Mouse (Mus musculus) MEL (cell line): ENCODE measurements around the gene Cfap77. TPM values are rescaled to one million over a fixed set of nuclear protein-coding genes. Genes with fewer than 3 reads are reported as not detected.
"Not testable (repeated sequence)": the region's sequence is repeated elsewhere in the genome, so short reads cannot be mapped to it uniquely, and the experiment has no call there.

ENCODE experiments used
- DNase-seq: peaks from one replicate; pipeline ENCODE4 v3.0.0; 2011; ENCODE audit warnings: low read depth, low spot score
- H3K27ac ChIP-seq: 2 replicates; pipeline ENCODE4 v1.5.1; 2012; ENCODE audit warnings: low read depth, mild to moderate bottlenecking, control low read depth, low read length, moderate library complexity; ENCODE audit not compliant: control insufficient read depth
- H3K27me3 ChIP-seq, 2 experiments: fragments of 150-350 bp in 1 of 2; sonication (generic) in 1 of 2; 2 replicates each; pipeline ENCODE4 v1.6.1; 2012; ENCODE audit warnings: low read length in 2 of 2, mild to moderate bottlenecking in 2 of 2, improper control_type of control experiment in 1 of 2, moderate library complexity in 1 of 2; ENCODE audit not compliant: insufficient read depth in 2 of 2, control insufficient read depth in 1 of 2
- H3K36me3 ChIP-seq, 2 experiments: 2 replicates each; pipeline ENCODE4 v1.6.1; 2012 to 2014; ENCODE audit warnings: low read length in 2 of 2, improper control_type of control experiment in 1 of 2, inconsistent platforms in 1 of 2, mild to moderate bottlenecking in 1 of 2; ENCODE audit not compliant: insufficient read depth in 2 of 2, control insufficient read depth in 1 of 2
- H3K4me1 ChIP-seq, 2 experiments: fragments of 150-350 bp in 1 of 2; sonication (generic) in 1 of 2; 2 replicates each; pipeline ENCODE4 v1.6.1; 2012; ENCODE audit warnings: low read length in 2 of 2, improper control_type of control experiment in 1 of 2, mild to moderate bottlenecking in 1 of 2; ENCODE audit not compliant: insufficient read depth in 2 of 2, control insufficient read depth in 1 of 2
- H3K4me3 ChIP-seq, 2 experiments: fragments of 150-350 bp in 1 of 2; sonication (generic) in 1 of 2; 2 replicates each; pipeline ENCODE4 v1.5.1; 2012; ENCODE audit warnings: low read depth in 2 of 2, low read length in 2 of 2, mild to moderate bottlenecking in 2 of 2, moderate library complexity in 2 of 2, control low read depth in 1 of 2, improper control_type of control experiment in 1 of 2; ENCODE audit not compliant: control insufficient read depth in 1 of 2, insufficient read depth in 1 of 2
- H3K79me2 ChIP-seq: 2 replicates; pipeline ENCODE4 v1.6.1; 2012; ENCODE audit warnings: mild to moderate bottlenecking, low read length, moderate library complexity; ENCODE audit not compliant: control insufficient read depth, poor library complexity, insufficient read depth
- H3K9ac ChIP-seq: 2 replicates; pipeline ENCODE4 v1.6.1; 2012; ENCODE audit warnings: low read depth, mild to moderate bottlenecking, control low read depth, low read length, moderate library complexity; ENCODE audit not compliant: control insufficient read depth, poor library complexity, severe bottlenecking
- H3K9me3 ChIP-seq: fragments of 150-350 bp; sonication (generic); replicated peaks from 2 replicates; pipeline ENCODE4 v1.6.1; 2012; ENCODE audit warnings: mild to moderate bottlenecking, low read length, improper control_type of control experiment, moderate library complexity; ENCODE audit not compliant: insufficient read depth
- BHLHE40 ChIP-seq: IDR thresholded peaks from 2 replicates; pipeline ENCODE4 v1.6.1; 2012; ENCODE audit warnings: low read depth, mild to moderate bottlenecking, inconsistent platforms, low read length, improper control_type of control experiment, borderline replicate concordance
- CHD1 ChIP-seq: IDR thresholded peaks from 2 replicates; pipeline ENCODE4 v1.6.1; 2012; ENCODE audit warnings: low read depth, mild to moderate bottlenecking, inconsistent platforms, low read length, improper control_type of control experiment
- CHD2 ChIP-seq: IDR thresholded peaks from 2 replicates; pipeline ENCODE4 v1.6.1; 2011; ENCODE audit warnings: low read length, improper control_type of control experiment
- E2F4 ChIP-seq: IDR thresholded peaks from 2 replicates; pipeline ENCODE4 v1.6.1; 2011; ENCODE audit warnings: low read depth, low read length, improper control_type of control experiment, borderline replicate concordance
- EP300 ChIP-seq, 2 experiments: IDR thresholded peaks; 2 replicates each; pipeline ENCODE4 v1.6.1; 2011; ENCODE audit warnings: improper control_type of control experiment in 2 of 2, low read length in 2 of 2, low read depth in 1 of 2, mild to moderate bottlenecking in 1 of 2
- ETS1 ChIP-seq: IDR thresholded peaks from 2 replicates; pipeline ENCODE4 v1.6.1; 2012; ENCODE audit warnings: low read depth, mild to moderate bottlenecking, inconsistent platforms, low read length, improper control_type of control experiment, moderate library complexity
- GABPA ChIP-seq: IDR thresholded peaks from 2 replicates; pipeline ENCODE4 v1.6.1; 2012; ENCODE audit warnings: low read depth, mild to moderate bottlenecking, inconsistent platforms, low read length, improper control_type of control experiment, moderate library complexity
- HCFC1 ChIP-seq: IDR thresholded peaks from 2 replicates; pipeline ENCODE4 v1.6.1; 2012; ENCODE audit warnings: low read depth, mild to moderate bottlenecking, inconsistent platforms, low read length, improper control_type of control experiment, moderate library complexity
- KAT2A ChIP-seq: conservative IDR thresholded peaks from 2 replicates; pipeline ENCODE4 v1.6.1; 2012; ENCODE audit warnings: low read depth, low read length, improper control_type of control experiment, inconsistent platforms
- MAZ ChIP-seq: IDR thresholded peaks from 2 replicates; pipeline ENCODE4 v1.6.1; 2012; ENCODE audit warnings: low read depth, mild to moderate bottlenecking, inconsistent platforms, low read length, improper control_type of control experiment
- MXI1 ChIP-seq: IDR thresholded peaks from 2 replicates; pipeline ENCODE4 v1.6.1; 2011; ENCODE audit warnings: mild to moderate bottlenecking, low read depth, low read length, improper control_type of control experiment
- MYC ChIP-seq: IDR thresholded peaks from 2 replicates; pipeline ENCODE4 v1.6.1; 2011; ENCODE audit warnings: low read depth, mild to moderate bottlenecking, low read length, improper control_type of control experiment, moderate library complexity
- NRF1 ChIP-seq: IDR thresholded peaks from 2 replicates; pipeline ENCODE4 v1.6.1; 2014; ENCODE audit warnings: low read depth, mild to moderate bottlenecking, inconsistent platforms, low read length, improper control_type of control experiment, moderate library complexity; ENCODE audit not compliant: poor library complexity, insufficient read depth, severe bottlenecking
- POLR2A ChIP-seq, 2 experiments: IDR thresholded peaks; 2 replicates each; pipeline ENCODE4 v1.6.1; 2011 to 2012; ENCODE audit warnings: low read length in 2 of 2, mild to moderate bottlenecking in 2 of 2, control low read depth in 1 of 2, improper control_type of control experiment in 1 of 2, low read depth in 1 of 2, moderate library complexity in 1 of 2; ENCODE audit not compliant: control insufficient read depth in 1 of 2, insufficient read depth in 1 of 2, poor library complexity in 1 of 2
- POLR2AphosphoS2 ChIP-seq: IDR thresholded peaks from 2 replicates; pipeline ENCODE4 v1.6.1; 2011; ENCODE audit warnings: low read length, improper control_type of control experiment
- SMC3 ChIP-seq: IDR thresholded peaks from 2 replicates; pipeline ENCODE4 v1.6.1; 2011; ENCODE audit warnings: low read depth, low read length, improper control_type of control experiment
- TAL1 ChIP-seq: IDR thresholded peaks from 2 replicates; pipeline ENCODE4 v1.6.1; 2012; ENCODE audit warnings: mild to moderate bottlenecking, inconsistent platforms, low read length, moderate library complexity, mixed read lengths
- ZC3H11A ChIP-seq: IDR thresholded peaks from 2 replicates; pipeline ENCODE4 v1.6.1; 2012; ENCODE audit warnings: low read depth, mild to moderate bottlenecking, inconsistent platforms, low read length, improper control_type of control experiment
- ZKSCAN1 ChIP-seq: IDR thresholded peaks from 2 replicates; pipeline ENCODE4 v1.6.1; 2012; ENCODE audit warnings: low read depth, mild to moderate bottlenecking, inconsistent platforms, low read length, improper control_type of control experiment, moderate library complexity
- ZMIZ1 ChIP-seq: IDR thresholded peaks from 2 replicates; pipeline ENCODE4 v1.6.1; 2012; ENCODE audit warnings: low read depth, mild to moderate bottlenecking, inconsistent platforms, low read length, improper control_type of control experiment, moderate library complexity
- polyA plus RNA-seq, 2 experiments: library from polyadenylated mRNA; stranded (reverse) in 1 of 2; unstranded in 1 of 2; fragments of >175 nt in 1 of 2; fragments of >200 nt in 1 of 2; gene quantifications; 2 replicates each; pipeline versions ENCODE4 v1.2.1 to v1.2.4; 2012; ENCODE audit warnings: low replicate concordance in 2 of 2, low read depth in 1 of 2; ENCODE audit not compliant: insufficient read length in 2 of 2, insufficient read depth in 1 of 2, missing spikeins in 1 of 2
- total RNA-seq: library from RNA; depleted of rRNA; stranded (reverse); fragments of 300-350 nt; gene quantifications from 2 replicates; pipeline ENCODE4 v1.2.3, GENCODE M21; 2012

Cfap77 gene
- total and polyA plus RNA-seq, 3 experiments: 1.1 to 2.4 TPM; not detected in 1

DNA sequence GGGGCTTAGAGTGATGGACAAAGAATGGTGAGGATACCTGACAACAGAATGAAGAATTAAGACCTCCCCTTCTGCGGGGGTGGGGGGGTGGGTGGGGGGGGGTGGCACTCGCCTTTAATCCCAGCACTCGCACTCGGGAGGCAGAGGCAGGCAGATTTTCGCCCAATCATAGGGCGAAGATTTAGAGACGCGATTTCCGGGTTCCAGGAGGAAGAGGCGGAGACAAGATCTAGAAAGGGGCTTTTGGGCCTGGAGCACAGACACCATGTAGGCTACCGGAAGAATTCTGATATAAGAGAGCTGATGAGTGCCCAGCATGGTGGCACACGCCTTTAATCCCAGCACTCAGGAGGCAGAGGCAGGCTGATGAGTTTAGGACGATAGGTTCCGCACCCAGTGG, 44.8 kb upstream of the Cfap77 start:
- TF ChIP-seq ZC3H11A (no peak), ETS1 (no peak), POLR2A (IDR thresholded peaks at IDR 0.05; ENCODE audit: control insufficient read depth in 1 of 2, insufficient read depth in 1 of 2, low read depth in 1 of 2, low read length in 2 of 2, poor library complexity in 1 of 2) (no peak), ZKSCAN1 (no peak), TAL1 (no peak), EP300 (IDR thresholded peaks at IDR 0.05; ENCODE audit: low read depth in 1 of 2, low read length in 2 of 2) (no peak), E2F4 (no peak), GABPA (no peak), MAZ (no peak), CHD1 (no peak), MXI1 (no peak)
- TF ChIP-seq, all 39 proteins: peak for 0
- H3K9ac ChIP-seq: no peak overlapping the region
- DNase-seq: no peak

DNA sequence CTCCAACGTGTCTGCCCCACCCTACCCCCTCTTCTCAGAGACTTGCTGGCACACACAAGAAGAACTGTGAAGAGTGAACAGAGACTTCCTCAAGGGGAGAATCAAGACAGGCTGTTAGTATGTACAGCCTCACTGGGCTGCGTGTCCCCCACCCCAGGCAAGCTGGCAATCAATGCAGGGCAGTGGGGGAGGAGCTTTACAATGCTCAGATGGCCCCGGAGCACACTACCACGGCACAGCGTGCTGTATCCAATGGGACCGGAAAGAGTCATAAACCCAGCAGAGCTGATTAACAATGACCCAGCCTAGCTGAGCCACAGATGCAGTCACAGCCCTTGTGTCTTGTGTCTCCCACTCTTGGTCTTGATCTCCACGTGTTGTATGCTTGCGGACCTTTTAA, 43.9 kb upstream of the Cfap77 start:
- Histone ChIP-seq H3K79me2 (no peaks in the 10 kb centered on the region), H3K27me3 (no peaks in the 10 kb centered on the region; a peak in 1 of 4 replicates), H3K9ac (no peak overlapping the region), H3K27ac (no peak overlapping the region), H3K4me1 (peaks cover 0 to 8% of the 10 kb centered on the region in 2 experiments; a peak in 3 of 4 replicates), H3K36me3 (no peaks in the 10 kb centered on the region), H3K9me3 (no peaks in the 10 kb centered on the region), H3K4me3 (no peak overlapping the region)
- DNase-seq: no peak
- TF ChIP-seq NRF1: no peak
- no peak for TF ChIP-seq ZC3H11A
- TF ChIP-seq SMC3: no peak
- no peak for TF ChIP-seq BHLHE40
- TF ChIP-seq HCFC1: no peak
- no peak for TF ChIP-seq ZMIZ1
- TF ChIP-seq CHD2: no peak
- no peak for TF ChIP-seq KAT2A
- TF ChIP-seq TAL1: no peak
- no peak for TF ChIP-seq POLR2AphosphoS2
- no peak for TF ChIP-seq MYC

More for the DNA sequence above, 44.8 kb upstream of the Cfap77 start:
- Histone ChIP-seq H3K9me3 (no peaks in the 10 kb centered on the region), H3K27me3 (no peaks in the 10 kb centered on the region; a peak in 1 of 4 replicates), H3K27ac (no peak overlapping the region), H3K4me1 (peaks cover 0 to 8% of the 10 kb centered on the region in 2 experiments; a peak in 3 of 4 replicates), H3K36me3 (no peaks in the 10 kb centered on the region), H3K4me3 (no peak overlapping the region), H3K79me2 (no peaks in the 10 kb centered on the region)

DNA sequence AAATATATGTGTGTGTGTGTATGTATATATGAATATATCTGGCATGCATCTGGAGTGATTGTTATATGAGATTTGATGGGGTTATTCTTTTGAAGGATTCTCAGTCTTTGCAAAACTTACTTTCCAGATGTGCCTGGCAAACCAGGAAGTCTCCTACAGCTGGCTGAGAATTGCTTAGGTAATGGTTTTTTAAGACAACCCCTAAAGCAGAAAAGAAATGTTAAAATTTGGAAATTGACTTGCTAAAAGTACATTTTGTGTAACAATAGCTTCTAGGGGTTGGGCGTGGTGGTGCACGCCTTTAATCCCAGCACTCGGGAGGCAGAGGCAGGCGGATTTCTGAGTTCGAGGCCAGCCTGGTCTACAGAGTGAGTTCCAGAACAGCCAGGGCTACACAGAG, 43.1 kb upstream of the Cfap77 start:
- not testable (repeated sequence) for H3K9me3 ChIP-seq, H3K27ac ChIP-seq, H3K79me2 ChIP-seq, H3K4me3 ChIP-seq, H3K36me3 ChIP-seq, H3K4me1 ChIP-seq, H3K9ac ChIP-seq, DNase-seq, H3K27me3 ChIP-seq
